Mouse (Mus musculus): Measurements from ENCODE around the gene Ercc1.

The Ercc1 gene

GRCm38 (mm10) chr7:19337122-19337521 is 7.5 kb upstream of the Ercc1 start:
- no peak for DNase-seq (ENCODE audit: extremely low read depth, low read depth)

- no peak for DNase-seq (ENCODE audit: extremely low read depth, low read depth)
These were observed 6.5 kb upstream of the Ercc1 start for GRCm38 (mm10) chr7:19338060-19338459.

DNA sequence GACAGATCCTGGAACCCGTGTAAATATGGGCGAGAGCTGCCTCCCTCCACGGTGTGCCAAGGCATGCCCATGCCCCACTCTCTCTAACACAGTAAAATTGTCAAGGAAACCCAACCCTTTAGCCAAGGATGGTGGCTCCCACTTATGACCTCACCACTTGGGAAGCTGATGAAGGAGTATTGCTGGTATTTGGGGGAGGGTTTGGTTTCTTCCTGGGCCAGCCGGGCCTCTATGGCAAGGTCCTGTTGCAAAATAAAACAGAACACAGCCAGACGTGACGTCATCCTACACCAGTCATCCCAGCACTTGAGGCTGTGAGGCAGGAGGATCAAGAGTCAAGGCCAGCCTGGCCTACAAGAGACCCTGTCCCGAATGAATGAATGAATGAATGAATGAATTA is 6.0 kb upstream of the Ercc1 start:
- DNase-seq (ENCODE audit: extremely low read depth, low read depth), result no peak

DNA sequence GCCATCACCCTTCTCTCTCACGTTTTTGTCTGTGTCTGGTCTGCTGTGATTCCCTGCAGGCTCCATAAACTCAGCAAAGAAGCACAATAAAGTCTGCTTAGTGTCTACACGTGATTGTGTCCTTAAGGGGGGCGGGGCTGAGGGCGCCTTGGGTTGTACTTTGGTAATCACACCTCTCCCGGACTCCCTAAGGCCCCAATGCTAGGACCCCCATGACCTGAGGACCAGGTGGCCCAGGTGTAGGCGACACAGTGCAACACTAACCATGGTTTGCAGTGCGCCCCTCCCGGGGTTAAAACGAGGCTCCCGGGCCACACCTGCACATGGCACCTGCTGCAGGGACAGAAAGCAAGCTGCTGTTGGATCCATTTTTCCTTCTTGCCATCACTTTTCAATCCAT is 3.3 kb upstream of the Ercc1 start:
- DNase-seq (ENCODE audit: extremely low read depth, low read depth), result no peak

DNA sequence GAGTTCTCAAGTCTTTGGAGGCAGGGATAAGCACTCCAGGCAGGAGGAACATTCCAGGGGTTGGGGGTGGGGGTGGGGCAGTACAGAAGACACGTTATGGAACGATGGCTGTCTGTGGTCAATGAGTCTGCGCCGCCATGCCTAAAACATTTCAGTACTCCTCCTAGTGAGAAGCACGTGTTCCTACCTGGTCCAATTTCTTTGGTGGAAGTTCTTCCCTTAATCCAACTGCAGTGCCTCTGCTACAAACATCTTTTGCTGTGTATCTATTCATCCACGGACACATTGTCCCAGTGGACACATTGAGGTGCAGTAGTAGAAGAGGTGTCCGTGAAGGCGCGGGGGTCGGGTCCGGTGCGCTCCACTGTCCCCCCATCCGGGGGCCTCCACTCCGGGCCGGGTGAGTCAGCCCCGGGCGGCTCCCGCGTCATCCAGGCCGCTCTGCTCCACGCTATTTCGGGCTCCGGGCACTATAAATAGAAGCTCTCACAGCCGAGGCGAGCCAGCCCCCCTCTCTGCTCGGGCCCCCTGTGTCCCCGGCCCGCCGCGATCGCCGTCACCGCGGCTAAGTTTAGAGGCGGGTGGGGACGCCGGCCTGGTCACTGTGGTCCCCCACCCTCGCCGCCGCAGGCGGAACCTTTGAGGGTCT is 2.7 kb upstream of the Ercc1 start:
- no peak for DNase-seq (ENCODE audit: extremely low read depth, low read depth)

- no peak for DNase-seq (ENCODE audit: extremely low read depth, low read depth)
These were observed 2.0 kb upstream of the Ercc1 start for GRCm38 (mm10) chr7:19342481-19343027.

DNA sequence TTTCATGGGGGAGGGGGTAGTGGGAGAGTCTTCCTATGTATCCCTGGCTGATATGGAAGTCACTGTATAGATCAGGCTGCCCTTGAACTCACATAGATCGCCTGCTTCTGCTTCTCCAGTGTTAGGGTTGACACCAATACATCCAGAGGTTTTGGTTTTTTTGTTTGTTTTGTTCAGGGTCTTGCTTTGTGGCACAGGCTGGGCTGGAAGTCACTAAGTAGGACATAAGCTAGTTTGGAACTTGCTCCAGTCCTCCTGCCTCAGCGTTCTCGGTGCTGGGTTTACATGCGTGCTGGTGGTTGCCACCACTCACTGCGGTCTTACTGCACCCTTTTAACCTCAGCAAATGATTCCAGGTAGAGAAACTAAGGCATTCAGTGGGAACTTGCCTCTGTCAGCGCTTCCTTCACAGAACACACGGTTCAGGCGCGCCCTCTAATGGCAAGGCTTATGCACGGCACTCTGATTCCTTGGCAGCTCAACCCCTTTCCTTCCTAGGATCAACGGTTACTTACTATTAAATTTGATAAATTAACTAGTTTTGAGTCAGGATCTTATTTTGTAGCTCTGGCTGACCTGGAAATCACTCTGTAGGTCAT is 1.3 kb upstream of the Ercc1 start:
- DNase-seq (ENCODE audit: extremely low read depth, low read depth), result peak; percentile 62

- DNase-seq (ENCODE audit: extremely low read depth, low read depth), result peak; percentile 89
These were observed 427 bp downstream of the Ercc1 start for GRCm38 (mm10) chr7:19344938-19345471.

- no peak for DNase-seq (ENCODE audit: extremely low read depth, low read depth)
These were observed 4.8 kb downstream of the Ercc1 start for GRCm38 (mm10) chr7:19349188-19349915.

GRCm38 (mm10) chr7:19350221-19350620 is 5.6 kb downstream of the Ercc1 start:
- no peak for DNase-seq (ENCODE audit: extremely low read depth, low read depth)

- DNase-seq (ENCODE audit: extremely low read depth, low read depth), result no peak
These were observed 10.4 kb downstream of the Ercc1 start for GRCm38 (mm10) chr7:19354991-19355390.

DNA sequence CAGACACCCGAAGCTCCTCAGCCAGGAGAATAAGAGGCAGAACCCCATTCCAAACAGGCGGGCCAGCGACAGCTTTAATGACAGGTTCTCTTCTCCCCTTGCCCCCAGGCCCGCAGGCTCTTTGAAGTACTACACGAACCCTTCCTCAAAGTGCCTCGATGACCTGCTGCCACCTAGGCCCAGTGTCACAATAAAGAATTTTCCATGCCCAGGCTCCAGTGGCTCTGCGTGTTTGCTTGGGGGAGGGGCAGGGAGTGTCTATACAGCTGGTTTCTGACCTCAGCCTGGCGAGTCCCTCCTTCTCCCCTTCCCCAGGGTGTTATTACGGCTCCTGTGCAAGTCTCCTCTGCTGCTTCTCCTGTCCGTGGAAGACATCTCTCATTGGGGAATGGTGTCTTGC is 11.7 kb downstream of the Ercc1 start:
- no peak for DNase-seq (ENCODE audit: extremely low read depth, low read depth)

- DNase-seq (ENCODE audit: extremely low read depth, low read depth), result no peak
These were observed 13.1 kb downstream of the Ercc1 start for GRCm38 (mm10) chr7:19357381-19358375.

DNA sequence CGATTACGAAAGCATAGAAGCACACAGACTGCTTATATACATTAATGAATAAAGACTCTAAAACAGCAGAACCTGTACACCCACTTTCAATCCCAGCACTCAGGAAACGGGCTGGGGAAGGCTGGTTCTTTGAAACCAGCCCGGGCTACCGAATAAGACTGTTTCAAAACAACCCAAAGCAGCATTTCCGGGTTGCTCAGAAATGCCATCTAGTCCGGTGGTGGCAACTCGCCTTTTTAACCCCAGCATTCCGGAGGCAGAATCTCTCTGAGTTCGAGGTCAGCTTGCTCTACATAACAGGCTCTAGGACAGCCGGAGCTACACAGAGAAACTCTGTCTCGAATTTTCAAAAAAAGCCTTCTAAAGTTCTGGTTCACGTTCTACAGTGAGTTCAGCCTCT is 14.1 kb downstream of the Ercc1 start:
- DNase-seq (ENCODE audit: extremely low read depth, low read depth), result no peak

DNA sequence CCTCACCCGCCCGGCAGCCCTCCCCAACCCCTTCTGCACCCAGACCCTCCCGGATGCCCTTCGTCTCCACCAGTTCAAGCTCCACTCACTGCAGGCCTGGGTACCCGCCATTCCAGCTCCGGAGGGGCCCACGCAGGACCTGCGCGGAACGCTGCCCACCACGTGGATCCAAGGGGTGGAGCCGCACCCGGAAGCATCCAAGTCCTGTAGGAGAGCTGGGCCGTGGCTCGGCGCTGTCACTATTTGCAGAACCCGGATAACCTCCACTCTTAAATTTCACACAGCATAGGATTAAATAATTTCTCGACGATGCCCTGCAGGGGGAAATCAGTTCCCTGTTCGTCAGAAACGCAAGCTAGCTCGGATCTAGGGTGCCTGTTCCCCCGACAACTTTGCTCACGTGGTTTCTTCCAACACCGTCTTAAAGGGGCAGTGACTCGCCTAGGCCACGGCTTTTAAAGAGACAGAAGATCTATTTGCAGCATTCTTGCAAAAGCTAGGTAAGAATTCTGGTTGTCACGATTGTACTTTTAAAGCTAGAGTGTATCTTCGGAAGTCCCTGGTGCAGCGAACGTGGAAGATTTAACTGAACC is 14.8 kb downstream of the Ercc1 start, which contains the start of the genes Cd3eap and Ppp1r13l:
Gene Cd3eap (minus strand): TSS at position 185 of the 593 bp plus-strand sequence.
Gene Ppp1r13l (plus strand): TSS at position 451 of the 593 bp plus-strand sequence.
- peak; percentile 90 for DNase-seq (ENCODE audit: extremely low read depth, low read depth)

- no peak for DNase-seq (ENCODE audit: extremely low read depth, low read depth)
These were observed 15.5 kb downstream of the Ercc1 start for GRCm38 (mm10) chr7:19359892-19360641.

DNA sequence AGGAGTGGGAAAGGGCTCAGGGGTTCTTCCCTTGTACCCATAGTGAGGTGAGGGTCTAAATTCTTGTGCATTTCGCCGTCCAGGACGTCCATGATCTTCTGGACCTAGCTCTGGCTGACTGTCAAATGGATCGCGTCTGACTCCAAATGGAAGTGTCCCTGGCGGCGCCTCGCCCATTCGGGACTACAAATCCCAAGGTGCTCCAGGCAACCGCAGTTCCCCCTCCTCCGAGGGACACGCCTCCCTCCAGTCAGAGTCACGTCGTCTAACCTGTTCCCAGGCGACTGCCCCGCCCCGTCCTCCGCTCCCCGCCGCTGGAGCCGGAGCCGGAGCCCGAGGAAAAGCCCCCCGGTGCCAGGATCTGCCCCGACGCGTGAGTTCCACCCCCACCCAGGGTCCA is 16.4 kb downstream of the Ercc1 start:
- DNase-seq (ENCODE audit: extremely low read depth, low read depth), result peak; percentile 86

- DNase-seq (ENCODE audit: extremely low read depth, low read depth), result peak; percentile 74
These were observed 17.1 kb downstream of the Ercc1 start for GRCm38 (mm10) chr7:19361720-19362119.

GRCm38 (mm10) chr7:19362276-19362675 is 17.7 kb downstream of the Ercc1 start:
- DNase-seq (ENCODE audit: extremely low read depth, low read depth), result no peak

DNA sequence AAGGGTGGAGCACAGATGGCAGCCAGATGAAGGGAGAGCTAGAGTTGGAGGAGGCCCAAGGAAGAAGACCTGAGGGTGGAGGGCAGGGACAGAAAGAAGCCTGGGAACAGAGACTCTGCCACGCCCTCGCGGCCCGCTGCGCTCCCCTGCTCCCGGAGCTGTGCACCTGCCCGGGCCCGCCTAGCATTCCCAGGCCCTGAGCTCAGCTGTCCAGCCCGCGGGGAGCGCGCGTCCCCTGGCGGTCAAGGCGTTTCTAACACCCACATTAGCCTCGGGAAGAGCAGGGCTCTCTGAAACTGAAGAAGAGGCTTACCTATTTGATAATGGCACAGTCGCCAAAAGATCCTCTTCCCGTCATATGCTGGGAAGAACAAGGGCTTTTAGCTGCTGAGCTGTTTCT is 19.3 kb downstream of the Ercc1 start:
- no peak for DNase-seq (ENCODE audit: extremely low read depth, low read depth)
